Mouse (Mus musculus): ENCODE results near the gene Nrarp. TPM values are rescaled to one million over a fixed set of nuclear protein-coding genes. Genes with fewer than 3 reads are reported as not detected.
A peak's percentile ranks its signal among the peaks of the same experiment; 100 is the strongest.

Nrarp gene
- polyA plus RNA-seq, 1 experiment from 2014 or later: 1.3 TPM

DNA sequence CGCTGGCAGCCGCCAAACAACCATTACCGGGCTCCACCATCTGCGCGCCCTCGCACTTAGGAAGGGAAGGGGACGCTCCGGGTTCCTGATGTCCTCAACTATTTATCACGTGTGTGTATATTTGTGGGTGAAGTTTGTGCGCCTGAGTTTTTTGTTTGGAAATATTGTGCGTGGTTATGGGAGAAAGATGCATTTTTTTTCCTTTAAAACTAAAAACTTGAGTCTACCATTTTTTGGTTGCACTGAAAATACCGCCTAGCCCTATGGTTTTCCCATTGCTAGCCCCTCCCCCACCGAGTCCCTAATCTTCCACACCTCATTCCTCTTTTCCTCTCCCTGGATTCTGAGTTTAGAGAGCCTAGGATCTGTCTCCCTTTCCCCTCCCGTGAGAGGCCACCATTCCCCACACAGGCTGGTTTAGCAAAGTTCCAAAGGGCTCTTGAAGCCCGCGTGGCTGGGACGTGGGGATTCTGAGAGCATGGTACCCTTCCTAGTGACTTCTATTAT lies 1.4 kb downstream of the Nrarp start:
- Histone ChIP-seq H3K4me2 (ENCODE audit: low read depth, low read length) (peak overlapping the region; percentile 98), H3K27me3 (ENCODE audit: insufficient read depth, low read length) (peaks cover 58% of the 10 kb centered on the region), H3K27ac (ENCODE audit: low read depth) (peak overlapping the region; percentile 80; the same call in 1 of the 2 replicates), H3K9ac (replicated peaks) (peak overlapping the region; percentile 65), H3K9me3 (ENCODE audit: low read length) (no peaks in the 10 kb centered on the region), H3K4me3 (ENCODE audit: low read depth, low read length) (peak overlapping the region; percentile 61), H3K36me3 (replicated peaks; ENCODE audit: insufficient read depth, low read length) (no peaks in the 10 kb centered on the region), H3K4me1 (ENCODE audit: insufficient read depth) (peaks cover 39% of the 10 kb centered on the region)
- peak; percentile 14 for DNase-seq
- 3% methylated on average over 17 of the region's 17 CpGs for WGBS (ENCODE audit: insufficient replicate concordance)
- TF ChIP-seq EP300 (IDR thresholded peaks at IDR 0.05; ENCODE audit: low read depth) (no peak), CTCF (IDR thresholded peaks at IDR 0.05; ENCODE audit: low read depth) (no peak)
- ATAC-seq: no peak

DNA sequence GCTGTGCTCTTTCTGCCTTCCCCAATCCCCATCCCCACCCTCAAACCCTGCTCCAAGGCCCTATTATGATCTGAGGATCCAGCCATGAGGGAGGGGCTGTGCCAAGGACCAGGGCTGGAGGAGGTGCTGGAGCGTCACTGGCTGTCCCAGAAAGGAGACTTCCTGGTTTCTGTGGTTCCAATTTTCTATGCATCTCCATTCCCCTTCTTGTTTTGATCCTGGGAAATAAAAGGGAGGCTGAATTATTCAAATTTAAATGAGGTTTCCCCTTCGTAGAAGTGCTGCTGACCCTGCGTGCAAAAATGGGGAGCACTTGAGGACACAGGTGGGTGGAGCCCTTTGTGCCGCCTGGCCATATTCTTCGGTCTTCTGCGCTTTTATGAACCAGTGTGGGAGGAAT lies 2.1 kb downstream of the Nrarp start:
- Histone ChIP-seq H3K27ac (ENCODE audit: low read depth) (no peak overlapping the region), H3K27me3 (ENCODE audit: insufficient read depth, low read length) (peaks cover 59% of the 10 kb centered on the region), H3K36me3 (replicated peaks; ENCODE audit: insufficient read depth, low read length) (no peaks in the 10 kb centered on the region), H3K4me2 (ENCODE audit: low read depth, low read length) (peak overlapping the region; percentile 98), H3K9me3 (ENCODE audit: low read length) (no peaks in the 10 kb centered on the region), H3K4me3 (ENCODE audit: low read depth, low read length) (peak overlapping the region; percentile 61), H3K4me1 (ENCODE audit: insufficient read depth) (peaks cover 39% of the 10 kb centered on the region), H3K9ac (replicated peaks) (no peak overlapping the region)
- no peak for ATAC-seq
- no peak for DNase-seq
- 35% methylated on average over 6 of the region's 6 CpGs for WGBS (ENCODE audit: insufficient replicate concordance)
- TF ChIP-seq CTCF (IDR thresholded peaks at IDR 0.05; ENCODE audit: low read depth) (no peak), EP300 (IDR thresholded peaks at IDR 0.05; ENCODE audit: low read depth) (no peak)

GRCm38 (mm10) chr2:25183336-25183735 lies 2.8 kb downstream of the Nrarp start:
- no peaks in the 10 kb centered on the region for H3K36me3 ChIP-seq (replicated peaks; ENCODE audit: insufficient read depth, low read length)
- peaks cover 39% of the 10 kb centered on the region for H3K4me1 ChIP-seq (ENCODE audit: insufficient read depth)
- no peak for ATAC-seq
- peaks cover 55% of the 10 kb centered on the region for H3K27me3 ChIP-seq (ENCODE audit: insufficient read depth, low read length)
- H3K9ac ChIP-seq (replicated peaks): no peak overlapping the region
- H3K4me3 ChIP-seq (ENCODE audit: low read depth, low read length): no peak overlapping the region
- H3K27ac ChIP-seq (ENCODE audit: low read depth): no peak overlapping the region
- no peaks in the 10 kb centered on the region for H3K9me3 ChIP-seq (ENCODE audit: low read length)
- WGBS (ENCODE audit: insufficient replicate concordance): 62% methylated on average over 2 of the region's 2 CpGs
- DNase-seq: no peak
- no peak overlapping the region; the same call in 1 of the 2 replicates for H3K4me2 ChIP-seq (ENCODE audit: low read depth, low read length)
- no peak for TF ChIP-seq CTCF (IDR thresholded peaks at IDR 0.05; ENCODE audit: low read depth)
- TF ChIP-seq EP300 (IDR thresholded peaks at IDR 0.05; ENCODE audit: low read depth): no peak

DNA sequence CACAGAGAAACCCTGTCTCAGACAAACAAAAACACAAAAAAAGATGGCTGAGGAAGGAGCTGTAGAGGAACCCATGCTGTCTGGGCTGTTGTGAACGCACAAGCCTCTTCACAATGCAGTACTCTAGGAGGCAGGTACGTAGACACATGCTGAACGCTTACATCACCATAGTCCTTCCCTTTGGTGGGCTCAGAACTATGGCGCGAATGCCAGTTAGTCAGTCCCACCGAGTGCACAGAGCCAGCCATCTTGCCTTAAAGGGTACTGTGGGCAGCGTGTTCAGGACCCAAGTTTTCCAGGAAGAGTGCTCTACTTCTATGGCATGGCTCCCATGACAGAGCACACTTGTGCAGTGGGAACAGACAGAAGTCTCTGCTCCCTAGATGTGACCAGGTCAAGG lies 3.9 kb downstream of the Nrarp start:
- peaks cover 51% of the 10 kb centered on the region for H3K27me3 ChIP-seq (ENCODE audit: insufficient read depth, low read length)
- WGBS (ENCODE audit: insufficient replicate concordance): 85% methylated on average over 7 of the region's 7 CpGs
- no peaks in the 10 kb centered on the region for H3K36me3 ChIP-seq (replicated peaks; ENCODE audit: insufficient read depth, low read length)
- H3K27ac ChIP-seq (ENCODE audit: low read depth): no peak overlapping the region
- H3K4me2 ChIP-seq (ENCODE audit: low read depth, low read length): no peak overlapping the region
- H3K4me1 ChIP-seq (ENCODE audit: insufficient read depth): peaks cover 39% of the 10 kb centered on the region
- DNase-seq (no peak), ATAC-seq (no peak)
- no peak overlapping the region for H3K4me3 ChIP-seq (ENCODE audit: low read depth, low read length)
- no peak overlapping the region for H3K9ac ChIP-seq (replicated peaks)
- H3K9me3 ChIP-seq (ENCODE audit: low read length): no peaks in the 10 kb centered on the region
- TF ChIP-seq EP300 (IDR thresholded peaks at IDR 0.05; ENCODE audit: low read depth) (no peak), CTCF (IDR thresholded peaks at IDR 0.05; ENCODE audit: low read depth) (no peak)

GRCm38 (mm10) chr2:25185625-25186574 lies 5.3 kb downstream of the Nrarp start:
- no peaks in the 10 kb centered on the region for H3K36me3 ChIP-seq (replicated peaks; ENCODE audit: insufficient read depth, low read length)
- ATAC-seq: peak; percentile 37
- no peak for TF ChIP-seq EP300 (IDR thresholded peaks at IDR 0.05; ENCODE audit: low read depth)
- peak; percentile 64 for TF ChIP-seq CTCF (IDR thresholded peaks at IDR 0.05; ENCODE audit: low read depth)
- H3K9ac ChIP-seq (replicated peaks): peak overlapping the region; percentile 52
- H3K4me1 ChIP-seq (ENCODE audit: insufficient read depth): peaks cover 30% of the 10 kb centered on the region
- peak; percentile 69 for DNase-seq
- 2% methylated on average over 62 of the region's 64 CpGs for WGBS (ENCODE audit: insufficient replicate concordance)
- peak overlapping the region; percentile 80 for H3K4me2 ChIP-seq (ENCODE audit: low read depth, low read length)
- peak overlapping the region; percentile 39 for H3K4me3 ChIP-seq (ENCODE audit: low read depth, low read length)
- no peaks in the 10 kb centered on the region for H3K9me3 ChIP-seq (ENCODE audit: low read length)
- H3K27ac ChIP-seq (ENCODE audit: low read depth): no peak overlapping the region
- H3K27me3 ChIP-seq (ENCODE audit: insufficient read depth, low read length): peaks cover 39% of the 10 kb centered on the region

DNA sequence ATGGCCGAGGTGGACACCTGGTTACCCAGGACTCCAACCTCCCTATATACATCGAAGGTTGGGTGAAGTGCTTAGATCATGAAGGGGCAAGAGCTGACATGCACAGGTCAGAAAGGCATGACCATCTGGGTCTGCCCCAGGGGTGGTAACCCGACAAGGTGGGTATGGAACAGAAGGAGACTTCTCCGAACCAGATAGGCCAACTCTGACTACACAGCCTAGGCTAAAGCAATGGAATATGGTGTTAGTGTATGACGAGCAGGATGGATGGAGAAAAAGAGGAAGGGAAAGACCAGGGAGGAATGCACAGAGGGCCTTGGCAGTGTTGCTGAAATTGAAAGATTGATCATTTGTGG lies 6.0 kb downstream of the Nrarp start:
- DNase-seq (no peak), ATAC-seq (no peak)
- Histone ChIP-seq H3K9ac (replicated peaks) (no peak overlapping the region), H3K4me2 (ENCODE audit: low read depth, low read length) (peak overlapping the region; percentile 80), H3K36me3 (replicated peaks; ENCODE audit: insufficient read depth, low read length) (no peaks in the 10 kb centered on the region), H3K27ac (ENCODE audit: low read depth) (no peak overlapping the region), H3K4me1 (ENCODE audit: insufficient read depth) (peaks cover 24% of the 10 kb centered on the region), H3K4me3 (ENCODE audit: low read depth, low read length) (0 out of 2 replicates have a peak overlapping the region, but pooled peaks have one; percentile 39), H3K27me3 (ENCODE audit: insufficient read depth, low read length) (peaks cover 33% of the 10 kb centered on the region), H3K9me3 (ENCODE audit: low read length) (no peaks in the 10 kb centered on the region)
- no peak for TF ChIP-seq EP300 (IDR thresholded peaks at IDR 0.05; ENCODE audit: low read depth)
- TF ChIP-seq CTCF (IDR thresholded peaks at IDR 0.05; ENCODE audit: low read depth): no peak
- WGBS (ENCODE audit: insufficient replicate concordance): 30% methylated on average over 5 of the region's 5 CpGs
